Comparison of ENCODE assay signal across 9 mouse cellular contexts in the genomic region with DNA sequence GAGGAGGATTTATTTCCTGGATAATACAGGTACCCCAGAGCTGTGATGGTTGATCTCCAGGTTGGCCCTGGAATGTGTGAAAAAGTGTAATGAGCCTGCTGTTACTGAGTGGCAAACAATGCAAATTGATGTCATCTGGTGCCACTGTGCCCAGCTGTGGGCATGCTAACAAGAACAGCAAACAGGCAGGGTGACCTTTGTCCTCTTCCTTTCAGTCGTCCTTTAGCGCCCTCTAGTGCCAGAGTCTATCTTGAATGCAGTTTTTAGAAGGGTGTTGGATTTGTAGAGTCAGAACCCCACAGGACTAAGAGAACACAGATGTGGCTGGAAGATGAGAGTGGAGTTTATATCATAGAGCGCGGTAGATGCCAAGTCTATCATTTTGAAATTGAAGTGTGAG.
A peak's percentile ranks its signal among the peaks of the same experiment; 100 is the strongest.
DNase-seq lines count a peak whose midpoint lies in the region; ATAC-seq and TF ChIP-seq lines count a peak whose summit lies in the region.
"Had no signal": no experiment of that assay in that cellular context is flagged by ENCODE, and none has a peak within 500 bp of the region (broad histone marks: within the 10 kb centered on the region; RNA-seq: fewer than 3 reads in every experiment).

No protein-coding gene starts in this region.

- H3K36me3 ChIP-seq in kidney, postnatal 0 days (ENCODE audit: insufficient read depth, low read length) = no peaks in the 10 kb centered on the region
- no peaks in the 10 kb centered on the region for H3K36me3 ChIP-seq in liver, postnatal 0 days (replicated peaks; ENCODE audit: insufficient read depth, low read length)
- H3K36me3 ChIP-seq: heart, embryonic 13.5 days had no signal

- ATAC-seq in kidney, postnatal 0 days (replicated peaks; ENCODE audit: low FRiP score, low read depth) = peak; percentile 29; the same call in 1 of the 2 replicates
- 0 out of 2 replicates have a peak, but pooled peaks have one; percentile 19 for ATAC-seq in liver, postnatal 0 days

- H3K4me2 ChIP-seq in kidney, postnatal 0 days (ENCODE audit: low read length) = no peak overlapping the region
- no peak overlapping the region for H3K4me2 ChIP-seq in liver, postnatal 0 days (ENCODE audit: low read depth, low read length)
- H3K4me2 ChIP-seq: heart, embryonic 13.5 days had no signal

- H3K4me1 ChIP-seq in cerebellum, adult 2 months (ENCODE audit: control insufficient read depth, insufficient read depth, low read length) = no peaks in the 10 kb centered on the region
- no peaks in the 10 kb centered on the region for H3K4me1 ChIP-seq in kidney, postnatal 0 days (replicated peaks; ENCODE audit: insufficient read depth, low read length)
- H3K4me1 ChIP-seq in liver, postnatal 0 days (ENCODE audit: insufficient read depth) = no peaks in the 10 kb centered on the region
- H3K4me1 ChIP-seq: heart, embryonic 13.5 days had no signal

- H3K9me3 ChIP-seq in kidney, postnatal 0 days (replicated peaks; ENCODE audit: low read length) = no peaks in the 10 kb centered on the region
- H3K9me3 ChIP-seq in liver, postnatal 0 days (ENCODE audit: low read length) = no peaks in the 10 kb centered on the region
- H3K9me3 ChIP-seq: heart, embryonic 13.5 days had no signal

- no peak for TF ChIP-seq POLR2A in cerebellum, adult 2 months (IDR thresholded peaks at IDR 0.05; ENCODE audit: borderline replicate concordance, insufficient read depth, low read length)

- no peak for TF ChIP-seq CTCF in cerebellum, adult 2 months (IDR thresholded peaks at IDR 0.05; ENCODE audit: borderline replicate concordance, insufficient read depth, low read depth, low read length)
- peak; percentile 61 for TF ChIP-seq CTCF in kidney, postnatal 0 days (IDR thresholded peaks at IDR 0.05; ENCODE audit: low read depth)
- peak; percentile 69 for TF ChIP-seq CTCF in liver, postnatal 0 days (IDR thresholded peaks at IDR 0.05; ENCODE audit: low read depth)

- H3K4me3 ChIP-seq in cerebellum, adult 2 months (replicated peaks; ENCODE audit: insufficient read depth, low read depth, low read length) = no peak overlapping the region
- H3K4me3 ChIP-seq in kidney, postnatal 0 days (replicated peaks; ENCODE audit: low read depth, low read length) = no peak overlapping the region
- H3K4me3 ChIP-seq in liver, postnatal 0 days (ENCODE audit: low read depth, low read length) = no peak overlapping the region
- H3K4me3 ChIP-seq: heart, embryonic 13.5 days had no signal

- DNase-seq in cerebellum, adult 8-10 months = peak; percentile 1
- no peak for DNase-seq in cerebellum, adult 2 months
- DNase-seq in right cerebral cortex, adult 18-20 months = peak; percentile 19
- DNase-seq in right cerebral cortex, postnatal 25 days = no peak
- peak; percentile 80 for DNase-seq in embryo, embryonic 10 days (ENCODE audit: low spot score)
- peak; percentile 31 for DNase-seq in kidney, postnatal 0 days (ENCODE audit: low spot score)
- peak; percentile 53 for DNase-seq in liver, postnatal 0 days
- peak; percentile 6 for DNase-seq in telencephalon, adult 2 months (ENCODE audit: low read depth, low spot score)

- H3K9ac ChIP-seq in kidney, postnatal 0 days (ENCODE audit: low read depth, low read length) = no peak overlapping the region
- no peak overlapping the region for H3K9ac ChIP-seq in liver, postnatal 0 days (replicated peaks)
- H3K9ac ChIP-seq: heart, embryonic 13.5 days had no signal

- TF ChIP-seq EP300 in liver, postnatal 0 days (IDR thresholded peaks at IDR 0.05; ENCODE audit: low read depth) = no peak

- no peaks in the 10 kb centered on the region for H3K27me3 ChIP-seq in cerebellum, adult 2 months (ENCODE audit: control insufficient read depth, insufficient read depth, low read length)
- no peaks in the 10 kb centered on the region for H3K27me3 ChIP-seq in kidney, postnatal 0 days (ENCODE audit: insufficient read depth, low read length)
- no peaks in the 10 kb centered on the region for H3K27me3 ChIP-seq in liver, postnatal 0 days (ENCODE audit: insufficient read depth, low read length)
- H3K27me3 ChIP-seq: heart, embryonic 13.5 days had no signal

- 36% methylated on average over 4 of the region's 4 CpGs for WGBS in cerebellum, adult 2 months
- WGBS in kidney, postnatal 0 days = 32% methylated on average over 4 of the region's 4 CpGs
- WGBS in liver, postnatal 0 days (ENCODE audit: insufficient replicate concordance) = 23% methylated on average over 4 of the region's 4 CpGs

- H3K27ac ChIP-seq in cerebellum, adult 2 months (ENCODE audit: insufficient read depth, low read length) = no peak overlapping the region
- H3K27ac ChIP-seq in kidney, postnatal 0 days = no peak overlapping the region
- no peak overlapping the region for H3K27ac ChIP-seq in liver, postnatal 0 days (ENCODE audit: low read depth)
- H3K27ac ChIP-seq: heart, embryonic 13.5 days had no signal

Comparison
In these comparisons a context has a peak if more than half of its experiments do, and no peak if none do; other contexts are left out.
1. DNase-seq: peak in cerebellum, adult 8-10 months (single experiment), right cerebral cortex, adult 18-20 months (single experiment), embryo, embryonic 10 days (single experiment), kidney, postnatal 0 days (single experiment), liver, postnatal 0 days (single experiment) and telencephalon, adult 2 months (single experiment); none in cerebellum, adult 2 months (0 of 2) and right cerebral cortex, postnatal 25 days (single experiment).